Mouse (Mus musculus): ENCODE measurements around the gene Smim6.

Smim6 gene

DNA sequence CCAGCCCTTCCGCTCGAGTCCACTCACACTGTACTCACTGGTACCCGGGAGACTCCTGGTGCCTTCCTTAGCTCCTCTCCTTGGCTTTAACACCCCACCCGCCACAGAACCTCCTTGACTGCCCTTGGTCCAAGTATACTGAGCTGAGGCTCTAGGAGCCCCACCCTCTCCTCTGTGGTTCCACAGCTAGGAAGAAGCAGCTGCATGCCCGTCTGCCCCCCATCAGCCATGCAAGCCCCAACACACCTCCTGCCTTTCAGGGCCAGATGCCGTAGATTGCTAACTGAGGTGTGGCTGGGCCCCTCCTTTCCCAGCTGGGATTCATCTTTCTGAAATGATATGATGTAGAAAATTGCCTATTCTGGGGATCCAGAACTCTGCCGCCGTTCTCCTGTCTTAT is 33.4 kb downstream of the Smim6 start:
- no peak for DNase-seq

DNA sequence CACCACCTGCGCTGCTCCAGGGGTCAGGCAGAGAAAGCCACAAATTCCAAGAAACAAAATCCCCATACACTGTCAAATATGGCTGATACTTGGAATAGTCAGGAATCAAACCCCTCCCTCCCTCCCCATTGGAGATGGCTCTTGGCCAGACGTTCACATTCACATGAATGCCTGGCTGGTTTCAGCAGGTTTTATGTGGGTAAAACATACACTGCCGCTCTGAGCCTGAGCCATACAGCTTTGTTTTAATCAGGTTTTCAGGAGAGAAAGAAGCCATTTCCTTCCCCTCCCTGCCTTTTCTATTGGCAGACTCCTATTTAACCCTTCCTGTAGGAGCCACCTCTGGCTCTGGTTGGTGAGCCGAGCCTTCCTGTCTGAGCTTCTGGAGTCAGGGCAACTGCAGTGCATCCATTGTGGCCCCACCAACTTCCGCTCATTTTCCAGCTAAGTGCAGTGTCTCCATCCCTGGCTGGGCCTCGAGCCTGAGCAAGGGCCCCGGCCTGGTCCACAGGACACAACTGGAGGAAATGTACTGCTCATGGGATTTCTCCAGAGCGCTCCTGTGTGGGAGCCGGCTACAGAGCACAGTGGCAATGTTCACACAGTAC is 34.5 kb downstream of the Smim6 start:
- no peak for DNase-seq

DNA sequence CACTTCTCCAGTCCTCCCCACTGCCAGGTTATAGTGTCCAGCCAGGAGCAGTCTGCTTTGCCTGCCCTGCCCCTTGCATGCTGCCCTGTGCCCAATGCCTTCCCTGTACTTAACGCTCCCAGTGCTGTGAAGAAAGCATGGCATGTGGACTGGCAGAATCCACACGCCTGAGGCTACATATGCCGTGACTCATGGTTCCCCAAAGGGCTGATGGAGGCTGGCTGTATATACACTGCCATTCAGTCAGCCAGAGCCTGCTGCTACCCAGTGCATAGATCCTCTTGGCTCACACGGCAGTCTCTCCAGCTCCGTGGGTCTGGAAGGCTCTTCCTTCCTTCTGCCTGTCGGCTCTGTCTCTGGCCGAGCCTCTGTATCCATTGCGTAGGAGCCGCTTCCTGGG is 36.5 kb downstream of the Smim6 start:
- no peak for DNase-seq

DNA sequence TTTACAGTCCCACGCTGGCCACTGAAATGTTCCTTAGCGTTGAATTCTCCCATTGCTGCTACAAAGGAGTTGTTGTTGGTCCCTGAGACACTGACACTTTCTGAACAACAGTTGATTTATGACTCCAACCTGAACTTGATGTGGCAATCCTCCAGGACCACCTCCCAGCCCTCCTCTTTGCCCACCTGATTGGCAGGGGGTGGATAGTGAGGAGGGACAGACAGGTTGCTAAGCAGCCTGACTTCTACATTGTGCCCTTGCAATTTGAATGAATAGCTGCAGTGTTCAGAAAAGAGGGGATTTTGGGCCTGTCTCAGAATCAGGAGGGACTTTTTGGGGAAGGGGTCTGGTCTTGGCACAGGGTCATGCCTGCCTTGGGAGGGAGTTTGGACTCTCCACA is 38.9 kb downstream of the Smim6 start:
- DNase-seq: no peak

DNA sequence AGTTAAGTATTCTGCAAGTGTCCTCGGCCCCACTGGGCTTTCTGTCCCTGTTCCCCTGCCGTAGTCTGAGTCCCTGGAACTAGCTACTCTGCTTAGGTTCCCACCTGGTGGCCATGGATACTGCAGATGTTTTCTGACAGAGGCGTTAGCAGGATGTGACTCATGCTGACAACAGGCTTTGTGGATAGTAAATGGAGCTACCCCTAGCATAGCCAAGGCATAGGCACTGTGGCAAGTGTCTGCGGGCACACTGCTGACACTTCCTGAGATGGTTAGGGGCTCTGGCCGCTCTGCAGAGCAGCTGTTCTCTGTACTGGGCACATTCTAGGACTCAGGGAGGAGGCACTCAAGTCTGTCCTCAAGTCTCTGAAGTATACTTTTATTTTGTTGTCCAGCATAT is 42.9 kb downstream of the Smim6 start:
- DNase-seq: no peak

DNA sequence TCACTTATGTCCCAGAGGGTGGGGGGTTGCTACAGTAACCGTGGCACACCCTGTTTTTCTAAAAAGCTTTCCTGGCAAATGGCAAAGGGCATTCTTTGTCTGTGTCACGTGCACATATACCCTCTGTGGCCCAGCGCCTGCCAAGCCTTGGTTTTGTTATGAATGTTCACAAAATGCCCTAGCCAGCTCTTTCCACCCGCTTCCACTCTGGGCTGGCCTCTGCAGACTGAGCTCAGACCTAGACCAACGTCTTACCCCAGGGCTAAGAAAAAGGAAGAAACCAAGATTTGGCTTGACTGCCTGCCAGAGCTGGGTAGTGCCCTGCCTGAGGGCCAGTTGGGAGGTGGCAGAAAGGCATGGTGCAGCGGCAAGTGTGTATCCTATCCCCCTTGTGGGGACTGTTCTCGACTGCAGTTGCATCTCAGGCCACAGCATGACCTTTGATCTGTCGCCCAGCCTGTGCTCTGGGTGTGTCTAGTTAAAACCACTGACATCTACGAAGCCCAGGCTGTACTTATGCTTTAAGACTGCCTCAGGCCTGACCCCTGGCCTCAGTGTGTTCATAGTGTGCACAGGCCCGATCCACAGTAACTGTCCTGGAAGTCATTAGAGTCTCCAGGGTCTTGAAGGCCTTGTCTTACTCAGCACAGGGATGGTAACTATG is 43.5 kb downstream of the Smim6 start:
- no peak for DNase-seq

DNA sequence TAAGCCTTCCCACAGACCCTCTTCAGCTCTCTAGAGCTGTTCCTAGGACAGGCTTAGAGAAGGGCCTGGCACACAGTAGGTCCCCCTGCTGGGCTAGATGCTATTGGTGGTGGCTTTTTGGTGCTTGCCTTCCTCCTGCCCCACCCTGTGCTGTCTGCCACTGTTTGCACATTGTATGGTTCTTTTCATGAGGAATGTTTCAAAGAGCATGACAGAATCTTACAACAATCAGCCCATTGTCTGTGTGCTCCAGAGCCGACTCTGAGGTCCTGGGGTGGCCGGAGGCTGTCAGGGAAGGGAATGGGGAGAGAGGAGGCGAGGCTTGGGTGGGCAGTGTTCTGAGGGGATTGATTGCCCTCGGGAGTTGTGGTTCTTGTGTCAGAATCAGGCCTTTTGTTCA is 44.6 kb downstream of the Smim6 start:
- DNase-seq: no peak

DNA sequence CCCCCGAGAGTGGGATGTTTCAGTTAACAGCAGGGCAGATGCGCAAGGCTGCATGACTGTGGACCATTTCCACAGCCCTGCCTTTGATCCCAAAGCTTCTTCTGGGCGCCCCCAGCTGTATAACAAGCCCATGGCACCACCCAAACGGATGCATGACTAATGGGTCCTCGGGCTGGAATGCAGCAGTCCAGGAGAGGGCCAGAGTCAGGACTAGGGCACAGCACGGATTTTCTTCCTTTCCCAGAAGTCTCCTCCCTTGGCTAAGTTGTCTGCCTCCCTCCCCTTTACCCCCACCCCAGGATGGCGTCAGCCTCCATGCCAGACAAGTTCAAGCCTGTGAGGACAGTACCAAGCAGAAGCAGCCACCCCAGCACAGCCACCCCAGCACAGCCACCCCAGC is 46.2 kb downstream of the Smim6 start:
- DNase-seq: no peak

DNA sequence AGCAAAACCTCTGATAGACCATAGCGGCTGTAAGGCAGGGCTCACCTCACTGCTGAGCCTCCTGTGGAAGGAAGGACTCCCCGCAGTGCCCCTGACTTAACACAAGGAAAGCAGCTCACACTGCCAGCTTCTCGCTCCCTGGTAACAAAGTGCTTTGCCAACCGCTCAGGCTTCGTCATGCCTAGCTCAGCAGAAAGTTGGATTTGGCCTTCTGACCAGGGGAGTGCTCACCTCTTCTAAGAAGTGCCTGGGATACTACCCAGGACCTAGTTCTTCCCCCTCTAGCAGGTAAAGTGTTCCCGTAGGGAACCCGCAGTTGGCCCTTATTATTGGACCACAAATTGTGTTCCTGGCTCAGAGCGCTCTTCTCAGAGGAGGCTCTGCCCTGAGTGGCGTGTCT is 47.2 kb downstream of the Smim6 start:
- no peak for DNase-seq

DNA sequence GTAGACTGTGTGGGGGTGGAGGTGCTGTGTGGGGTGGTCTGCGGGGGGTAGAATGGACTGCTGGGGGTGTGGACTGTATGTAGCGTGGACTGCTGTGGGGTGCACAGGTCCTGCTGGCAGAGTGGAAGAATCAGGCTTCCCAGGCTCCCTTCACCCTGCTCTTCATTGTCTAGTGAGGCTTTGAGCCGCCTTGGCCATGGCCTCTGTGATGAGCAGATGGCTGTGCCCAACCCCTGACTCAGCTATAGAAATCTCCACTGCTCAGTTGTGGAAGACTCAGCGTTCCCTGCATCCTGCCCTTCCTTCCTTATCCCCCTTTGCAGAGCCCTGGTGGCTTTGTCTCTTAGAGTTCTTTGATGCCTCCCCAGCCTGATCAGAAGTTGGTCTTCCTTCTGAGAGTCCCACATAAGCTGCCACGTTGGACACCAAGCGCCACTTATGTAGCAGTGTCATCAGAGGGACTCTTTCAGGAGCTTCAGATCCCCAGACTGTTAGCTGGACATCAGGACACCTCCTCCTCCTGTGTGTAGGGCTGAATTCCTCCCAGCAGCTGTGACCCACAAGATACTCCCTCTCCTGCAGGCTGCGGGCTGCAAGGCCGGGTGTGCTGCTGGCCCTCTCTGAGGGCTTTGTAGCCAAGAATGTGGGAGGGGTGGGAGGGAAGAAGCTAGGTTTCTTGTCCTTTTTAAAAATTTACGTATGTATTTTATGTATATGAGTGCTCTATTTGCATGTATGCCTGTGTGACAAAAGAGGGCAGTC is 51.0 kb downstream of the Smim6 start:
- no peak for DNase-seq
